Mouse (Mus musculus) kidney, adult 18-20 months (tissue): ENCODE measurements around the gene Mark4.

ENCODE experiments used
- DNase-seq: peaks from one replicate; pipeline ENCODE4 v3.0.0; 2021

The Mark4 gene

DNA sequence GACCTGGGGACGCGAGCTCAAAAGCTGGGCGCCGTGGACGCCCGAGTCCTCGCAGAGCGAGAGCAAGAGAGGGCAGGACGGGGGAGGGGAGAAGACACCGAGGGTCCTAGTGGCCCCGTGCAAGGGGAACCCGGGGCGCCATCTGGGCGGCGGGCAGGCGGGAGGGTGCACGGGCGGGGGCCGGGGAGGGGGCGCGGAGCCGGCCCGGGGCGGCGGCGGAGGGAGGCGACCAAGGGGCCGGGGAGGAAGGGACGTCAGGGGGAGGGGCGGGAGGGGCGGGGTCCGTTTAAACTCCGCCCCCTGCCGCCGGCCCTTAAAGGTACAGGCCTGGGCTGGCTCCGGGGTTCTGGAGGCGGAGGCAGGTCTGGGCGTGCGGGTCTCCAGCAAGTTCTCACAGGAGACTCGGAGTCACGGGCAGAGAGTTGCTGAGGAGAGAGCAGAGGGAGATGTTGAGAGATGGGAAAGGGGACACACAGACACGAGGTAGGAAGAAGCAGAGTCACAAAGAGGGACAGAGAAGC, at the start of gene Mark4:
Mark4 (minus strand) TSS at position 231 of the 521 bp plus-strand sequence.
- DNase-seq, result peak; percentile 85

DNA sequence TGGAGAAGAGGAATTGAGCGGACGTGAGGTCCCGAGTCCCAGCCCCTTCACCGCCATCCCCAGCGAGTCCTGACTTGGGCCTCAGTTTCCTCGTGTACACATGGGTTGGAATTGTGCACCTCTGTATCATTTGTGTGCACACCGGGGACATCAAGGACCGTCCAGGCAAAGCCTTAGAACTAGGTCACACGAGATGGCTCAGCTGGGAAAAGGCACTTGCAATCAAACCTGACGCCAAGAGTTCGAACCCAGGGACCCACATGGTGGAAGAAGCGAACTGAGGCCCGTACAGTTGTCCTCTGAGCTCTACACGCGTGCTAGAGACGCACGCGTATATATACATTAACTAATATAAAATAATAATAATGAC, 49.0 kb upstream of the Mark4 start:
- DNase-seq, result no peak

DNA sequence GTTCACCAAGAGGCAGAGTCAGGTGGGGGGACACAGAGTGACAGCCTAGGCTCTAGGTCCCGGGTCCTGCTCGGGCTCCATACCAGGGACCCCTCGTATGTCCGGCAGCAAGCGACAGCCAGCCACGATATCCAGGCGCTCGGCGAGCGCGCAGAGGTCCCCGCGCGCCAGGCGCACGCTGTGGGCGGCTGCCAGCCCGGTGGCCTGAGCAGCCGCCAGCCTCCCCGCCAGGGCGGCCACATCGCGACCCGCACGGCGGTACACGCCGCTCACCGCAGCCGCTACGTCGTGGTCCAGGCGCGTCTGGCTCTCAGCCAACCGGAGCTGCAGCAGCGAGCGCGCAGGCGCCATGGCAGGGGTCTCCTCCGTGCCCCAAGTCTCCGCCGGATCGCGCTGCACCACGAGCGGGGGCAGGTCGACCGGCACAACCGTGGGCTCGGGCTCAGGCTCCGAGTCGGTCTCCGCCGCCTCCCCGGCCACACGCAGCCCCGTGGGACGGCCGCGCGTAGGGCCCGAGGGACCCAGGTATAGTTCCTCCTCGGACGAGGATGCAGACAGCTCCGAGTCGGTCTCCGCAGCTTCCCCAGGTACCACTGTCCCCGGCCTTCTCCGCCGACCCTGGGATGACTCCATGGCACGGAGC, 48.5 kb upstream of the Mark4 start:
- no peak for DNase-seq

DNA sequence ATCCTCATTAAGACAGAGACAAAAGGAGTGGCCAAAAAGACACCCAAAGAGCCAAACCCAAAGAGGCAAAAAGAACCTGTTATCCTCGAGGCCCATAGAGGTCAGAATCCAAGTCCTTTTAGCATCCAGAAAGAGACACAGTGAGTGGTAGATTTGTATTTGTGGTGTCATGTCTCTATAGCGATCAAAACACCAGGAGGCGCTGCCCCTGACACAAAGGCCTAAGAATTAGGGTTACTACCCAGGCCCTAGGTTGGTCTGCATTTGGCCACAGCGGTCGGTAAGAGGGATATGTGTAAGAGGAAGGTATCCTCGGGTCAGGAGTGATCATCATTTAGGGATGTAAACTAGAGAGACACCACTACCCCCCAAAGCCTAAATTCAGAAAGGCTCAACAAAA, 47.7 kb upstream of the Mark4 start:
- DNase-seq, result no peak

DNA sequence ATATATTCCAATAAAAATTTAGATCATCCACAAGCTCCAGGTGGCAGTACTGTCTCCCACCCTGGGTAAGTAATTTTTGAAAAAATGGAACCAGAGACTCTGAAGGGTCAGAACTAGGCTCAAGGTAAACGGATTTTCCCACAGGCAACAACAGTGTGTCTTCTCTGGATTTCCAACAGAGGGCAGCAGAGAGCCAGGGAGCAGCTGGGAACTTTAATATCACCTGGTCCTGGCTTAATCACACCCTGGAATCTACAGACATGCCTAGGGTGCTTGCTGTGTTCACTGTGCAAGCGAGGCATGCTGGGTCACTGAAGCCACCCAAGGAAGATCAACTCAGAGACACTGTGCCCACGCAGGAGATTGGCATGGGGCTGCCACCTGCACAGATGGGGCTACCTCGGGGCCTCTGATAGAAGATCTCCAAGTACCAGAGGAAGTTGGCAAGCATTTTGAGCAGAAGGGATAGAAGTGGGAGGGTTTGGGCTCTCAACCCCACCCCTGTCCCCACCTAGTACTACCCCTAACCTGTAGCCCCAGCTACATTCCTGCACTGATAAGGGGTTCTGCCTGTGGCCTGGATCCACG, 45.0 kb upstream of the Mark4 start:
- DNase-seq, result peak; percentile 55

DNA sequence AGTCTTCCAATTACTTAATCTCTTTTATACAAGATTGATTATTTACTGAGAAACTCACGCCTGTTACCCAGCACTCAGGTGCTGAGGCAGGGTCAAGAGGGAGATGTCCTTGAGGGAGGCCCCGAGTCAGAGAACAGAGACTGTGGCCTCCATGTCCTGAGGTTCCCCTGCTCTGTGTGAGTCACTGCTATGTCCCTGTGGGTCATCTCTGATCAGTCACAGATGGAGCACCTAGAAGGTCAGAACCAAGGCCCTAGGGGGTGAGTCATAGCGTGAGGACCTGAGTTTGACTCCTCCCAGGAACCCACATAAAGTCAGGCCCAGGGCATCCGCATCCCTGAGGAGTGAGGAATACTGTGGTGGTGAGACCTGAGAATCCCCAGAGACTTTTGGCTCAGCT, 43.0 kb upstream of the Mark4 start:
- no peak for DNase-seq

DNA sequence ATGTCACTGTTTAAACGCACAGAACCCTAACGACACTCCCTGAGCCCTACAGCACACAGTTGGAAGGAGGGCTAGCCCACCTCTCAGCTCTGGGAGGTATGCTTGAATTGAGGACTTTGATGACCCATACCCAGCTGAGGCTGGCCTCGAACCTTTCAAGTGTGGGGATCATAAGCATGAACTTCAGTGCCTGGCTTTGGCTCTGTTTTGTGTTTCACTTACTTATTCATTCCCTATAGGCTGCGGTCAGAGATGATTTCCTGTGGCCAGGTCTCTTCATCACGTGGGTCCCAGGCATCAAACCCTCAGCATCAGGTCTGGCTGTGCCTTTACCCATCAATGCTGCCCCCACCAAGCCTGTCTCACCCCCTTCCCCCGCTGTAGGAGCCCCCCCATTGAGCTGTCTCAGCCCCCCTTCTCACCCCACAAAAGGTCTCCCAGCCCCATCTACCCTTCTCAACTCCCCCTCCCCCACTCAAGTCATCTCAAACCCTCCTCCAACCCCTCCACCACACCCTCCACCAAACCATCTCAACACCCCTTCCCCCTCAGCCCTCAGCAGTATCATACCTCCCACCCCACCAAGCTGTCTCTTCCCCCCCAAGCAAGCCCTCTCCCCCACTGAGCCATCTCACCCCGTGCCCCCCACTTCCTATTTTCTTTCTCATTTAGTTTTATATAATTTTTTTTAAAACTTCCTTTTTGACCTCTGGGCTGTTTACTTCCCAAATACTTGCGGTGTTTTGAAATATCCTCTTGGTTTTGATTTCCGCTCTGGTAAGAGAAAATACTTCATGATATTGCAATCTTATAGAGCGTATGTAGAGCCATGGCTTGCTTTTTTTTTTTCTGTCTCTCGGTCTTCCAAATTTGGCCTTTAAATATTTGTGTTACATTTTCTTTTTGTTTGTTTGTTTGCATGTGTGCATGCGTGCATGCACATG, 42.1 kb upstream of the Mark4 start:
- no peak for DNase-seq

DNA sequence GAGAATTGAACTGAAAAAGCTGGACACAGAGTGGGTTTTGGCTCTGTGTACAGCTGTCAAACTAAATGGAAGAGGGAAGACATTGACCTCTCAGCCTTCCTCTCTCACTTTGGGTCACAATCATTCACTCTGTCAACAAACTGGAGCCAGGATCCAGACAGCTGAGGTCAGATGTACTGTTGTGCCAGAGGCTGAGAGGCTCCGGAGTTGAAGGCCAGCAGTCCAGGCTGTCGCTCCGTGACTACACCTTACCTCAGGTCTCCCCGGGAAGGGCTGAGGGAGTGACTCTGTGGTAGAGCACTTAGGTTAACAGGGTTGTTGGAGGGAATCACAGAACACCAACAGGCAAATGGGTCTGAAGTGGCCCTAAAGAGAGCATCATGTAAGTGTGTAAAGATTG, 39.7 kb upstream of the Mark4 start:
- no peak for DNase-seq

DNA sequence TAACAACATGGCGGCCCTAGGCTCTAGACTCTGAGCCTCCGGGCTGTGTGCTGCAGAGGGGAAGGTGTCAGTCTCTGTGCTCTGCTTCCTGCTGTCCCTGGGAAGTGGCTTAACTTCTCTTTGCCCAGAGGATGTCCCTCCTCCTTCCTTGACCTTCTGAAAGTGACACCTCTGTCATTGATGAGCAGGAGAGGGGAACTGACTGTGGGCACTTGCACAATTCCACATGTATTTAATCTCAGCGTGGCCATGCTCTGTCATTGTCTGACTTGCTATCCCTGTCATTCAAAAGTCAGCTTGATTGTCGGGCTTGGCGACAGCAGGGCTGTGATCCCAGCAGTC, 37.6 kb upstream of the Mark4 start:
- DNase-seq, result no peak

DNA sequence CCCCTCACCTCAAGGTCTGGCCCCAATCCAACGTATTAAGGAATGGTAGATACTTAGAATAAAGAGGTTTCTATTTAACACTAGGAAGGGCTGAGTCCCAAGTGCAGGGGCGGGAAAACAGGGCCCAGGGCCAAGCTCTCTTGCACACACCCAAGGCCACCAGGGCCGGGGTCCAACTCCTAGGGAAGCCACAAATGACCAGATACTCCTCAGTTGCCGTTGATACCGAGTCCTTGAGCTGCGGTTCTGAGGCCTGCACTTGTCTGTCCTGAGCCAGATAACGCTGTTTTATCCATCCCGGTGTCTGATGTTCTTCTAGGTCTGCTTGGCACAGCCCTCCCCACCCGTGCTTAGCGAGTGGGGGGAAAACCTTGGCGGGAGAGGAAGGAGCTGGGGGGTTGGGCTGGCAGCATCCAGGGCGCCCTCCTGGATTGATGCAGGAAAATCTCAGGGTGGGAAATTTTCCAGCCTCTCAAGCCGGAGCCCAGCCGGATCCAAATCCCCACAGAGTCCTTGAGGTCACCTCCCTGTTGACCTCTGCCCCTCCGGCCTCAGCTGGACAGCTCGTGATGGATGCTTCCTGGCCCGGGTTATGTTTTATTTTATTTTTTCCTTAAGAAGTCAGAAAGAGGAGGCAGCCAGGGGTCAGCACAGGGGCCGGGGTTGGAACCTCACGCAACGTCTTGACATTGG, 37.0 kb upstream of the Mark4 start:
- peak; percentile 80 for DNase-seq

DNA sequence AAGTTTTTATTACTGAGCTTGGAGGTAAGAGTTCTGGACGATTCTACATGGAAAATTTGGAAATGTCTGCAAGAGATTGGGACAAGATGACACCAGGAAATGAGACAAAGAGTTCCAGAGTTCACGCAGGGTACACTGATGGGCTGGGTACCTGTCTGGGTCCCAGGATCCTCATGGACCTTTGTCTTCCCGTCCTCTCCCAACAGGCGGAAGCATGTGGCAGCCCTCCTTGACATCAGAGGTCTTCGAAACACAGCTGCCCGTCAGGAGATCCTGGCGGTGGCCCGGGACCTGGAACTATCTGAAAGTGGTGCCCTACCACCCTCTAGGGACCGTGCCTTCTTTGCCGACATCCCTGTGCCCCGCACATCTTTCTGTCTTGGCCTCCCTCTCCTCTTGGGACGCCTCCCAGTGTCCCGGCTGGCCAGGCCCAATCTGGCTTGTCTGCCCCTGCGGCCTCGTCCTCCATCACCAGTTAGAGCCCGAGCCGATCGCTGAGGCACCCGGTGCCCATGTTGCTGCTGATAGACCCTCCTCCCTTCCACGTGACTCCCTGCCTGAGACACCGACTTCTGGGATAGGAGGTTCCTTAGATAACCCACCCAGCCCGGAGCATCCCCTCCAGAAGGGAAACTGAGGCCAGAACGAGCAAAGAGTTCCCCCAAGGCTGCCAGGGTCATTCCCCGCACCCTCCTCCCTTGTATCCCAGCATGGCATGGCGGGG, 36.3 kb upstream of the Mark4 start:
- DNase-seq, result peak; percentile 42

DNA sequence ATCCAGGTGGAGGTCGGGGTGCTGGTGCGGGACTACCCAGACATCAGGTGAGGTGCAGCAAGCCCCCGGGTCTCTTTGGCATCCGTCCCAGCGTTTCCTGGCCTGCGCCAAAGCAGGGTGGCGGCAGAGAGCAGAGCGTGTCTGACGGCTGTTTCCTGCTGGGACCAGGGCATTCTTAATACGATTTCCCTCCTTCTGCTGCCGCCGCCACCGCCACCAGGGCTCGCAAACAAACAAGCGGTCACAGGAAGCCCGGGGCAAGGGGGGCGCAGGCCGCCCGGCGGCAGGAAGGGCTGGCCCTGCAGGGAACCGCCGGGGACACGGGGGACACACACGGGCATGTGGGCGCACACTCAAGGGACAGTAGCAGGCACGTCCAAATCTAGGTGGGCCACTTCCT, 33.1 kb upstream of the Mark4 start:
- DNase-seq, result peak; percentile 80

DNA sequence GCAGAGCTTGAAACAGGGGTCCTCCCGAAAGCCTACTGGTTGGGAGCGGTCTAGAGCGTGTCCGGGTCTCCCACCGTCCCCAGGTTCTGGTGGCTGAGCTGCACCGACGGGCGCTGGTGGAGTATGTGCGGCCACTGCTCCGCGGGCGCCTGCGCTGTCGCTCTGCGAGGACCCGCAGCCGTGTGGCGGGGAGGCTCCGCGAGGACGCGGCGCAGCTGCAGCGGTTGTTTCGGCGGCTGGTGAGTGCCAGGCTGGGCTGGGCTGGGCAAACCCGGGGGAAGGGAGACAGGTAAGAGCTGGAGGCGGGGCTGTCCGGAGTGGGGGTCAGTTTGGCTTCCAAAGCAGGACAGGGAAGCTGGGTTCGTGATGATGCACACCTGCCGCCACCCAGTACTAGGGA, 30.9 kb upstream of the Mark4 start:
- DNase-seq, result no peak

DNA sequence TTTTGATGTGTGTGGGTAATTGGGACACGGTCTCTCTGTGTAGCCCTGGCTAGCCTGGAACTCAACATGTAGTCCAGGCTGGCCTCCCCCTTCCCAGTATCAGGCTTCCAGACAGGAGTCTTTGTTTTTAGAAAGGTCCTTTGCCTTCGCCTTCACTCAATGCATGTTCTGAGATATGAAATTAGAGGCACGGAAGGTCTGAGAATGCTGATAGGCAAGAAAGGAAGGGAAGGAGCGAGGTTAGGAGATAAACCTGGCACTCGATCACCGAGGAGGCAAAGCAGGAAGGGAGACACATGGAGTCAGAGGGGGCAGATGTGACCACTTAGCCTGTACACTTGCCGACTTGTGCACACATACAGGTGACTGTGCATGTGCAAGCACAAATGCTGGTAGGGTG, 27.9 kb upstream of the Mark4 start:
- DNase-seq, result no peak

DNA sequence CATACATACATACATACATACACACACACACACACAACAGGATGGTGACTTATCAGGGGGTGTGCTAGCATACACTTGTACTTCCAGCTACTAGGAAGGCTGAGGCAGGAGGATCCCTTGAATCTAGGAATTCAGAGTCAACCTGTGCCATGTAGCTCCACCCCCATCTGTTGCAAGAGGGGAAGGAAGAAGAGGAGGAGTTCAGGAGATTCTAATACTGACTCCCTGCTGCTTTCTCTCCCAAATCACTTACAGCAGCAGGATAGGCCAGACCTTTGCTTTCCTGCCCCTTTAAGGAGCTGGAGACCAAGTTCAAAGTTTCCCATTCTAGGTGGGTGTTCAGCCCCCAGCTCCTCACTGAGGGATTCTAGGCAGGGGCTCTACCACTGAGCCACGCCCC, 26.9 kb upstream of the Mark4 start:
- no peak for DNase-seq

DNA sequence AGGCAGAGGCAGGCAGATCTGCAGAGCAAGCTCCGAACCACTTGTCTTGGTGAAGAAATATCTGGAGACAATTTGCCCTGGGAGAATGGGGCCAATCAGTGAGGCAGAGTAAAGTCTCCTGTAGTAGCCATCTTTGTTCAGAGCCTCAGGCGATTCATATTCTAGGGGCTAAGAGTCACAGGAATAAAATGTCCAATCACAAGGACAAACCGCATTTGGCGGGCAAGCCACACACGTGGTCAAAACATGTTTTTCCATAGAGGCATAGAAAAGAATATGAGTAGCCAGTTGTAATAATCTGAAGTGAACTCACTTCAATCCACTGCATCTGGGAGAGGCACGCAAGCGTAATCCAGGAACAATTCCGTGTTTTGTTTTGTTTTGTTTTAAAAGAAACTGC, 24.7 kb upstream of the Mark4 start:
- DNase-seq, result no peak

DNA sequence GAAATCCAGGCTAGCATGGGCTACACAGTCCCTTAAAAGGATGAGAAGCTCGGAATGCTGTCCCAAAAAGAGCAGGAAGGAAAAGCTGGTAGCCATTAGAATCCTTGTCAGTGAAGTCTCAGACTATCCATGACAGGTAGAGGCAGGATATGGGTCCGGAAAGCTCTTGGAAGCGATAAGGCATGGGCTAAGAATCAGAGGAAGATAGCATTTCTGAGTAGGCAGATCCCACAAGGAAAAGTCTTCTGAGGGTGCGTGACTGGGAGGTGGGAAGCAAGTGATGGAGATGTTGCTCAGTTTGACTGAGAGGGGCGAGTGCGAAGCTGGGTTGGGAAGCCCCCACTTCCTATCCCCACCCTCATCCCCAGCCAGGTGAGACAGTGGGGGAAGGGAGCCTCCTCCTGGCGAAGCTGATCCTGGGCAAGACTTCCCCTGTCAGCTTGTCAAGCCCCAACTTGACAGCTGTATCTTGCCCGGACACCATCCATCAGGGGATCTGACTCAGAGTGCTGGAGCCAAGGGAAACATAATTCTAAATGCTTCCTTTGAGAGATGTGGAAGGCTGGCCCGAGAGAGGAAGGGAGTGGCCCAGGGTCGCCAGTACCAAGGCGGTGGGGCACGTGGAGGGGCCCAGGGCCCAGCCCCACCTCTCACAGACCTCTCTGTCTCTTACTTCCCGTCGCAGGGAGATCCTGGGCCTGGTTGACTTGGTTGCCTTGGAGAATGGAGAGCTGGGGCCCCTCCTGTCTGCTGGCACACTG, 19.2 kb upstream of the Mark4 start:
- peak; percentile 59 for DNase-seq

DNA sequence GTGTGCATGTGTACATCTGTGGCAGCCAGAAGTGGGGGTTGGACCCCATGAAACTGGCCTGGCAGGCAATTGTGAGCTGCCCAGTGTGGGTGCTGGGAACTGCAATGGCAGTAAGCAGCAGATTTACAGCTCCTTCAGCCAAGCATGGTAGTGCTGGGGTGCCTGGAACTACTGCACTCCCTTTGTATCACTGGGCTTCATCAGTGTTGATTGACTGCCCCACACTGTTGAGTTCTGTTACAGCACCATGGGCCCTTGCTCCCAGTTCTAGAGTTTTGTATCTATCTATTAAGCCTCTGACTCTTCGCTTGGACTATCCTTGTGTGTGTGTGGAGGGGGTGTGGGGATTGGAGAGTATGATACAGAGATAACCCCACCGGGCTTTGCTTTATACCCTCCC, 18.5 kb upstream of the Mark4 start:
- DNase-seq, result no peak

DNA sequence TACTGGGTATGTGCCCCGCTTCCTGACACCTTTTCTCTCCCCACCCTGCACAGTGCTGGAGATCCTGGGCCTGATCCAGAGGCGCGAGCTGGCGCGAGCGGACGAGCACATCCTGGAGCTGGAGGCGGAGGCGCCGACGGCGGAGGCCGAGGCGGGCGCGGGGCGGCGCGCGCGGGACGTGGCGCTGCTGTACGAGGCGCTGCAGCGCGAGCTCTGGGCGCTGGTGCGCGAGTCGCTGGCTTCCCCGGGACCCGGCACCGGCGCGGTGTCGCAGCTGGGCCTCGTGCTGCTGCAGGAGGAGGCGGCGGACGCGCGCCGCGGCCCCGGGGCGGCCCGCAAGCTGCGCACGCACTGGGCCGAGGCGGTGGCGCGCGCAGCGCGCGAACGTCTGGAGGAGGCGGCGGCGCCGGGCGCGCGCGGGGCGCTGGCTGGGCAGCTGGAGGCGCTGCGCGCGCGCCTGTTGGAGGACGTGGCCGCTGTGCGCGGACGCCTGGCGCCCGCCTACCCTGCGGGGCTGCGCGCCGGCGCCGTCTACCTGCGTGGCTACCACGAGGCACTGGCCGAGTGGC, 15.3 kb upstream of the Mark4 start:
- DNase-seq, result peak; percentile 65

DNA sequence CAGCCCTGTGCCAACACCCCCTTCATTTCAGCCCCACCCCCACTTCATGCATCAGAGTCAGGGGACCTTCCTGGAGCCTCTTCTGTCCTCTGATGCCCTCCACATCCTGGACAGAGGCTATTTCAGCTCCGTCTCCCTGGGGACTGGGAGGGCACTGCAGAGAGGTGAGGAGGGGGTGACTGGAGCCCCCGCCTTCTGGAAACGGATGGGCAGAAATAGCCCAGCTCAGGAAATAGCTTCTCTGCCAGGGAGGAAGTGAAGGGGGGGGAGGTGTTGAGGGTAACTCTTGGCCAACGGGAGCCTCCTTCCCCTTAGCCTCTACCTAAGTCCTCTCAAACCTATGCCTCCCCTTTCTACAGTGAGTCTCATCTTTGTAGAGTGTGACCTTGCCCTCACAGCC, 13.8 kb upstream of the Mark4 start:
- peak; percentile 58 for DNase-seq

DNA sequence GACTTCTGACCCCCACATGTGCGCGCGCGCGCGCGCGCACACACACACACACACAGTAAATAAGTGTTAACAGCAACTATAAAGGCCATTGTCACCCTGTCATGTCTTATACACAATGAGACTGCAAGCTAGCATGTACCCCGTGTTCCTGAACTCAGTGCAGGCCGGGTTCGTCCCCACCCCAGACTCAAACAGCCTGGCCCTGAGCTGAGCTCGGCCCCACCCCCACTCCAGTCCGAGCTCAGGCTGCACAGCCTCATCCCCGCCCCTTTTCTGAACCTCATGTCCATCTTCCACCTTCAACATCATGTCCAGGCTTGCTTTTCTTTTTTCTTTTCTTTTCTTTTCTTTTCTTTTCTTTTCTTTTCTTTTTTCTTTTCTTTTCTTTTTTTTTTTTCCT, 11.7 kb upstream of the Mark4 start:
- no peak for DNase-seq

DNA sequence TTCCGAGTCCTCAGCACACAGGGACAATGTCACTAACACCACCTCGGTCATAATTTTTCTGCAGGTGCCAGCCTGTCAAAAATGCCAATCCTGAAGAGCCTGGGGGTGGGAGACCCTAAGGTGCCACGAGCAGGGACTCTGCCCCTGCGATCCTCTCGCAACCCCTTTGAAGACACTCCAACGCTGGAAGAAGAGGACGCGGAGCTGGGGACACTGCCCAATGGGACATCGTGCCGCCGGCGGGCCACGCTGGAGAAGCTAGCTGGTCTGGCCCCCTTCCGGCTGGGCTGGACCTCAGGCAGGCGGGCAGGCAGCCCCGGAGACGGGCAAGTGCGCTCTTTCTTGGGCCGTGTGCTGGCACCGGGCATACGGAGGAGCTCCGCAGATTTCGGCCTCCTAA, 10.8 kb upstream of the Mark4 start:
- DNase-seq, result no peak
